Mouse (Mus musculus) induced T-regulatory cell, adult 2 months (primary cell): ENCODE measurements around the gene Chad.

ENCODE experiments used
- DNase-seq: peaks from one replicate; pipeline ENCODE4 v3.0.0-alpha.2; 2012; ENCODE audit warnings: low read depth

The Chad gene

DNA sequence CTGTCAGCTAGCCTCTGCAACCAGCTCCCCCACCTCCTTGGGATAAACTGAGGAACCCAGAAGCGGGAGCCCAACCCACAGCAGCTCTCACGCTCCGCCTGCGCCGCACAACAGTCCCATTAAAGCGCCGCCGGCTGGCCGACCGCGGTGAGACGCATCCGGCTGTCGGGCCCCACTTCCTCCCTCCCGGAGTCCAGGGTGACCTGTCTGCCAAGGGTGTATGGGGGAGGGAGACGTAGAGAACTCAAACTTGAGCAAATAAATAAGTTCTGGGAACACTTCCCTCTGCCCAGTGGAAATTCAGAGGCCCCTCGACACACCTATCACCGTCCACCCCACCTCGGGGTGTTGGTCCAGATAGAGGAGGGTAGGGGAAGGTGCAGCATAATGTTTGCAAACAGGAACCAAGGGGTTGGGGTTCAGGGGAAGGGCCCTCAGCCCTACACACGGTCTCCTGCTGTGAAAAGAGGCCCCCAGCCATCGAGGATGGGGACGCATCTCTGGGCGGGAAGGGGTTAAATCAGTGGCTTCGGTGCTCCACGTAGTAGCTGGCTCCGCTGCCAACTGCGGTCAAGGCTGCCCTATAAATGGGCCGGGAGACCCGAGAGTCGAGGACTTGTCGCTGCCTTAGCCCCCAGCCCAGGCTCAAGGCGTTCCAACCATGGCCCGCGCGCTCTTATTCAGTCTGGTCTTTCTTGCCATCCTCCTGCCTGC is at the start of gene Chad:
TSS of gene Chad (plus strand) at position 611 of the 714 bp plus-strand sequence.
- DNase-seq = peak; percentile 52

DNA sequence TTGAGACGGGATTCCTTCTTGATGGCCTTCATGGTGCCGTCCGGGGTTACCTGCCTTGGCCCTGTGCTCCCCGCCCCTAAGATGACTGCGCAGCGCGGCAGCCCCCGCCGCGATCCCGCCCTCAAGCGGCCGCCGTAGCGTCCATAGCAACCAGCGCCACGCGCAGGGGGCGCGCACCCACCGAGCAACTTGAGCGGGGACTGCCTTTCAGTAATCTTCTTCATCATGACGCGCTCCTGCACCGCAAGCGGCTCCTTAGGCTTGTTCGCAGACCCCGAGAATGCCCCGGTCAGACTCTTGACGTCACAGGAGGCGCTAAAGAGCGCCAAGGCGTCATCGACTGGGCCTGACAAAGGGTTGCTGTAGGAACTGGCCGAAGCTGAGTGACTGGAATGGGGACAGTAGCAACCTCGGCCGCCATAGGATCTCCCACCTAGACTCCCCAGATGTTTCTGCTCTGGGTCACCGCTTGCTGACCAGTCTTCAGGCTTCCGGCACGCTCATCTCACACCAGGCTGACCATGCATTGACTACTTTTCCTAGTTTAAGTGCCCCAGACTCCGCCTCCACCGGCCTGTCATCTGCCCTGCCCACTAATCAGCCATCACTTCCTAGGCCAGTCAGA is 43.5 kb upstream of the Chad start, which contains the start of gene Mycbpap:
TSS of gene Mycbpap (minus strand) at position 524 of the 625 bp plus-strand sequence.
- DNase-seq = peak; percentile 50

GRCm38 (mm10) chr11:94526171-94526879 is 38.5 kb upstream of the Chad start:
- peak; percentile 33 for DNase-seq

GRCm38 (mm10) chr11:94528879-94529278 is 36.0 kb upstream of the Chad start:
- DNase-seq = peak; percentile 26

GRCm38 (mm10) chr11:94533171-94533570 is 31.7 kb upstream of the Chad start:
- no peak for DNase-seq

- no peak for DNase-seq
Observed at GRCm38 (mm10) chr11:94538733-94539292, 26.0 kb upstream of the Chad start.

GRCm38 (mm10) chr11:94539761-94540160 is 25.1 kb upstream of the Chad start:
- no peak for DNase-seq

GRCm38 (mm10) chr11:94542400-94542799 is 22.4 kb upstream of the Chad start:
- DNase-seq = no peak

- DNase-seq = no peak
Observed at GRCm38 (mm10) chr11:94543344-94543743, 21.5 kb upstream of the Chad start.

- peak; percentile 70 for DNase-seq
Observed at GRCm38 (mm10) chr11:94543932-94544331, 20.9 kb upstream of the Chad start.

DNA sequence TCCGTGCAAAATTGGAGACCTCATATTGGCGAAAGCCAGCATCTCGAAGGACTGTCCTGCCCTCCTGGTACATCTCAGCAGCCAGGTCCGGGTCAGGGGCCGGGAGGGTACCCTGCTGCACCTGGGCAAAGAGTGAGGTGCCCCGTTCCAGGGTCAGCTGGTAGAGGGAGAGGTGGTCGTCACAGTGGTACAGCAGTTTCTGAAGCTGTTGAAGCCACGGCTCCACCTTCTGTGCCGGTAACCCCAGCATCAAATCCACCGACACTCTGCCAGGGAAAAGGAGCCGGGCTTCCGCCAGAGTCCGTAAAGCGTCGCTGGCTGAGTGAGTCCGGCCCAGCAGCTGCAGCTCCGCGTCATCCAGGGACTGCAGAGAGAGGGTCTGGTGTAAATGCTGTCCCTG is 20.4 kb upstream of the Chad start:
- DNase-seq = no peak

GRCm38 (mm10) chr11:94546381-94546780 is 18.5 kb upstream of the Chad start:
- no peak for DNase-seq

DNA sequence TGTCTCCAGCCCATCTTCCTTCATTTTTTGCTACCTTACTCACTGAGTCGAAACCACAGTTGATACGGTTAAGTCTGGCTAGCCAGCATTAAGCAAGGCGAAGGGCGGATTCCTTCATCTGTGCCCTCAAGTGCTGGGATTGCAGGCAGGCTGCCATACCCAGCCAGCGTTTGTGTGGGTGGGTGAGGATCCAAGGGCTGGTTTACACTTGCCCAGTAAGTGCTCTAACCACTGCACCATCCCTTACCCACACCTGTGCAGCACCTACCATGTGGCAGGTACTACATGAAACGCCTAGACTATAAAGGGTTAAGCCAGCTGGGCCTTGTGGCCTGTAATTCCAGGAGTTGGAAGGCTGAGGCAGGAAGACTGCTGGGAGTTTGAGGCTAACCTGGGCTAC is 17.6 kb upstream of the Chad start:
- DNase-seq = no peak

DNA sequence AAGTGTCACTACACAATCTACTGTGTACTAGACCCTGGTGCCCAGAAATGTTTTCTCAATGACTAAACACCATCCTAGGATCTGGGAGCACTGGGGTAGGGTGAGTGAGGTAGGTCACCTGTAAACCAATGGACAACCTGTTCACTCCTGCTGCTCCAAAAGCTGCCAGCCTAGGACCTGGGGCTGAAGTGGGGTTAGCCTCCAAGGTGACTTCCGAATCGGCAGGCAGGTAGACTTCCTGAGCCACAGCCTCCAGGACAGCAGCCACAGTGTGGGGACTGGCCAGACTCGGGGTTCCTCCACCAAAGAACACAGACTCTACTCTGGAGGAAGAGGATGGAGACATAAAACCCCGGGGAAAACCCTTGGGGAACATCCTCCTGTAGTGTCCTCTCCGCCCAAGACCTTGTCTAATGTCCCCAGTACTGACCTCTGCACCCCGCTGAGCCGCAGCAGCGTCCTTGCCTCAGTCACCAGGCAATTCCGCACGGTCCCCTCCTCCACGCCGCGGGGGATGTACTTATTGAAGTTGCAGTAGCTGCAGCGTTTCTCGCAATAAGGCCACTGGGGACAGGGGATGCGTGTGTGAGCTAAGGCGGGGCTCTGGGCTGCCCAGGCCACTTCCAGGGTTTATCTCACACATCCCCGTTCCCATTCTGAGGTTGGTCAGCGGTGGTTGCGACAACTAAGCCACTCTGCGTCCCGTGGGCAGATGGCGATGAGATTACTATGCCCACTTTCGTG is 16.6 kb upstream of the Chad start:
- DNase-seq = no peak

- DNase-seq = peak; percentile 96
Observed at GRCm38 (mm10) chr11:94548888-94549690, 15.8 kb upstream of the Chad start, which contains the start of gene Rsad1. Gene Rsad1 (minus strand): TSS chr11:94549255.

- DNase-seq = peak; percentile 23
Observed at GRCm38 (mm10) chr11:94549691-94550441, 15.0 kb upstream of the Chad start.

DNA sequence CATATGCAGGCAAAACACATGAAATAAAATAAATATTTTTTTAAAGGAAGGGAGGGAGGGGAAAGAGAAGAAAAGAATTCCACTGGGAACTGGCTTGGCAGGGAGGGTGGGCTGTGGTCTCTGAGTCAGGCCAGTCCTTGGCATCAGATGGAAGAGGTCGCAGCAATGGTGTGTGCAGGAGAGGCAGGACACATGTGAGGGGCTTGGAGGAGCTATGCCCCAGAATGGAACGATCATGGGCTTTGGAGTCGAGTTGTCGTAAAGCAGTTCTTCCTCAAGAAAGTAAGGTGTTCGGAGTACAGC is 14.5 kb upstream of the Chad start:
- DNase-seq = no peak

DNA sequence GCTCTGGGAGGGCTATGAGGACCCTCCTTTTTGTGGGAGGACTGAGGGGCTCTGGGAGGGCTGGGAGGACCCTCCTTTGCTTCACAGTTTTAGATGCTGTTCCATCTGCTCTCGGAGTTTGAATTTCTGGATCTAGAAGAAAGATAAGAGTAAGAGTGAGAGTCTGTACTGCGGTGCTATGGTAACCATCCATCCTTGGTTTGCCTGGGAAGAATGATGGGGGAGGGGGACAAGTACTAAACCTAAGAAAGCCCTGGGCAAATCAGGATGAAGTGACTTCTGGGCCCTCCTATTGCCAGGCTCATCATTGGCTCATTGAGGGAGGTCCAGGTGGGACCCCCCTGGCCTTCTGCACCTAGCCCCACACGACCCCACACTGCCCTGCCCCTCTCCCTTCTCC is 6.6 kb upstream of the Chad start:
- no peak for DNase-seq

DNA sequence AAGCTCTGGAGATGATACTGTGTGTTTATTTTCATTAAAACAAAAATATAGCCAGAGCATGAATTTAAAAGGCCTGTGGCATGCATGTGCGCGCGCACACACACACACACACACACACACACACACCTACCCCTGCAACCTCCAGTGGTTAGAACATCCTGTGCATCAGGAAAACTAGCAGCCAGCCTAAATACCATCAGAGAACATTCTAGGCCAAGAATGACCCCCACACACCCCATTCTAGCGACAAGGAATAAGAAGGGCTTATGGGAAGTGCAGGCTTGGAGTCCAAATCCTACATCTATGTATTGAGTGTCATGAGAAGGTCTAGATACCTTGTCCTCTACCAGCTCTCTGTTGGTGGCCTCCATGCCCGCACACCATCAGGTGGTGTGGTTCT is 1.5 kb upstream of the Chad start:
- DNase-seq = no peak

GRCm38 (mm10) chr11:94563821-94564220 is 1.0 kb upstream of the Chad start:
- DNase-seq = no peak

GRCm38 (mm10) chr11:94565151-94565479 is 268 bp downstream of the Chad start:
- DNase-seq = peak; percentile 40
